Mouse (Mus musculus): ENCODE results near the gene Prkch. TPM values are rescaled to one million over a fixed set of nuclear protein-coding genes. Genes with fewer than 3 reads are reported as not detected.

The Prkch gene
- polyA plus RNA-seq, 1 experiment from 2014 or later, result 7.7 TPM

DNA sequence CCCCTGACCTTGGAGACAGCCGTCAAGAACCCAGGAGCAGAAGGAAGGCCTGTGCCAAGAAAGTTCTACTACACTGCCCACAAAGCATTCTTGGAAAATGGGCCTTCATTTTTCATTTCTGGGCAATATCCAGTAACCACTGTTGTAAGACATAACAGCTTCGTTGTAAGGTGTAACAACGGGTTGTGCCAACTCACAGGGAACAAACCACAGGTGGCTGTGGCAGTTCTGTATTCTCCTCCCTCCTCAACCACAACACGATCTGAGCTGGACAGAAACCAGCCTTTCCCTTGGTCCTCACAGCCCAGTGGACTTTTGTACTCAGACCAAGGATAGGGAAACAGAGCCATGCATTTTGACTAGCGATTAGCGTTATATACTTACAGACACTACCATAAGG is 171.9 kb downstream of the Prkch start:
- H3K27me3 ChIP-seq (replicated peaks), result no peaks in the 10 kb centered on the region
- no peak overlapping the region for H3K9ac ChIP-seq
- no peaks in the 10 kb centered on the region for H3K36me3 ChIP-seq
- 91% methylated on average over 6 of the region's 6 CpGs for WGBS
- no peak overlapping the region for H3K27ac ChIP-seq
- H3K4me1 ChIP-seq (replicated peaks), result no peaks in the 10 kb centered on the region
- H3K9me3 ChIP-seq, result no peaks in the 10 kb centered on the region
- ATAC-seq, result no peak
- no peak overlapping the region for H3K4me3 ChIP-seq (replicated peaks)
- H3K4me2 ChIP-seq (replicated peaks), result no peak overlapping the region

GRCm38 (mm10) chr12:73762001-73762400 is 177.4 kb downstream of the Prkch start:
- 81% methylated on average over 6 of the region's 6 CpGs for WGBS
- no peak for ATAC-seq
- no peaks in the 10 kb centered on the region for H3K36me3 ChIP-seq

GRCm38 (mm10) chr12:73762762-73763161 is 178.2 kb downstream of the Prkch start:
- Histone ChIP-seq H3K4me1 (replicated peaks) (0 out of 2 replicates have a peak, but pooled peaks cover 2% of the 10 kb centered on the region), H3K4me2 (replicated peaks) (no peak overlapping the region), H3K4me3 (replicated peaks) (no peak overlapping the region), H3K27ac (no peak overlapping the region), H3K9ac (no peak overlapping the region), H3K27me3 (replicated peaks) (no peaks in the 10 kb centered on the region), H3K9me3 (no peaks in the 10 kb centered on the region), H3K36me3 (no peaks in the 10 kb centered on the region)
- WGBS, result 67% methylated on average over 3 of the region's 3 CpGs
- no peak for ATAC-seq

More at GRCm38 (mm10) chr12:73762001-73762400, 177.4 kb downstream of the Prkch start:
- H3K4me1 ChIP-seq (replicated peaks), result 0 out of 2 replicates have a peak, but pooled peaks cover 2% of the 10 kb centered on the region
- H3K4me3 ChIP-seq (replicated peaks), result no peak overlapping the region
- H3K9ac ChIP-seq, result no peak overlapping the region
- H3K9me3 ChIP-seq, result no peaks in the 10 kb centered on the region
- no peak overlapping the region for H3K27ac ChIP-seq
- H3K27me3 ChIP-seq (replicated peaks), result no peaks in the 10 kb centered on the region
- H3K4me2 ChIP-seq (replicated peaks), result no peak overlapping the region

DNA sequence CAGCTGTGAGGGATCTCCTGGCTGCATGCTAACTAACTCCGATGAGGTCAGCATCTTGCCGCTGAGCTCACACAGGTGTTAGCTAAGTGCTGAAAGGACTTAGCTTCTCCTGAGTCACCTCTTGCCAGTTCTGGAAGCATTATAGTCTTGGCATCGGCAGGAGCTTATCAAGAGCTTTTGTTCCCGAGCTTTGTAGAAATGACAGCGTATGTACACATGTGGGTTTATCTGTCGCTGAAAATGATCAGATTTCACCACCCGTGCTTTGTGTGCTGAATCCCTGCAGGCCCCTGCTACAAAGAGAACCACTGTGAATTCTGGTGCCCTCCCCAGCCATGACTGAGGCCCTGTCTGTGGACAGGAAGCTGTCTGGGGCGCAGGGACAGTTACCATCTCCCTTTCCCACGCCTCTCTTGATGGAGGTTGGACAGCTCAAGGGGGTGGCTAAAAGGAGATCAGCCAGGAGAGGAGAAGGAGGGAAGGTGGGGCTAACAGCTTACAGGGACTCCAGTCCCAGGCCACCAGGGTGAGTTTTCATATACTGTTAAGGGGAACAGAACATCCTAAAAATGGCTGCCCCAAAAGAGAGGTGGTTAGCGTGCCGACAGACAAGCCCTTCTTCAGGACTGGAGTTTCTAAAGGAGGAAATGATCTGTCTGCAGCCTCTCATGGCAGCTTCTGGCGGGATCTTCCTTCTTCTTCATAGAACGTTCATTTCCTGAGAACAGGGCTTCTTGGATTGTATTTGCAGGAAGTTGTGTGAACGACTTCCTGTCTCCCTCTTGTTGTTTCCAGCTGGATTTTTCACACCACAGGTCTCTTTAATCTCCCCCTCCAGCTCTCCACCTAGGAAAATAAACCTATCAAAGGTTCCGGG is 180.3 kb downstream of the Prkch start:
- ATAC-seq, result no peak
- no peak overlapping the region for H3K4me2 ChIP-seq (replicated peaks)

DNA sequence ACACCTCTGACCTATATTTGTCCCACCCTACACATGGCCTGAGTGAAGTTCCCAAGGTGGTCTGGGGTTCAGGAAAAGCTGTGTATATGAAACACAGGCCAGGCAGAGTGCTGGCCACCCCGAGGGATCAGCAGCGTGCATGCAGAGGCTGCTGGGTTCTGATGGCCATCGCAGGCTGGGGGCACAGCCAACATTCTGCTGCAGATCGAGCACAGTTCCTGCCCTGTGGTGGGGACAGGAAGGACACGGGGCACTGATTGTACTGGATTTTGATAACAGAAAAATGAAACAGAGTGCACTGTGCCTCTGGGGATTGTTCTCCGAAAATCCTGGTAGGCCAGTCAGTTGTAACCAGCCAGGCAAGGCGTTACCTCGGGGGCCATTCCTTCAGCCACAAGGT is 181.6 kb downstream of the Prkch start:
- Histone ChIP-seq H3K4me3 (replicated peaks) (no peak overlapping the region), H3K4me2 (replicated peaks) (no peak overlapping the region), H3K27ac (no peak overlapping the region), H3K36me3 (no peaks in the 10 kb centered on the region), H3K27me3 (replicated peaks) (no peaks in the 10 kb centered on the region), H3K9ac (no peak overlapping the region), H3K9me3 (no peaks in the 10 kb centered on the region), H3K4me1 (replicated peaks) (0 out of 2 replicates have a peak, but pooled peaks cover 2% of the 10 kb centered on the region)
- 90% methylated on average over 8 of the region's 8 CpGs for WGBS
- ATAC-seq, result no peak

More for the DNA sequence above, 180.3 kb downstream of the Prkch start:
- Histone ChIP-seq H3K4me1 (replicated peaks) (0 out of 2 replicates have a peak, but pooled peaks cover 2% of the 10 kb centered on the region), H3K36me3 (no peaks in the 10 kb centered on the region), H3K27ac (no peak overlapping the region), H3K9ac (no peak overlapping the region), H3K4me3 (replicated peaks) (no peak overlapping the region), H3K27me3 (replicated peaks) (no peaks in the 10 kb centered on the region), H3K9me3 (no peaks in the 10 kb centered on the region)
- 63% methylated on average over 15 of the region's 15 CpGs for WGBS

DNA sequence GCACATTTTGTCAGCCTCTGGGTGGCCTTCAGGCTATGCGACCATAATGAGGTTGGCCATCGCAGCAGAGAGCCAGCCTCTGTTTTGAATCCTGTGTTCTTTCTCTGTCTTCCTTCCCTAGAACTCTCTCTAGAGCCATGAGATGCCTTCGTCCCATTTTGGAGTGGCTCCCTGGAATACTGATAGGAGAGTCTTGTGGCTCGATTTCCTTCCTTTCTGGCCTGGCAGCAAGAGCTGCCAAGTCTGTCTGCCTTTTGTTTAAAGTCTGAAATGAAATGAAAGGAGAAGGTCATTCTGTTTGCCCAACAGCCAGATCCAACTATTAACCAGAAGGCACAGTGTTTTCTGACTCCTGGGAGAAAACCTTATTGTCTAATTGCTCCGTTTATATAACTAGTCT is 184.2 kb downstream of the Prkch start:
- 67% methylated on average over 5 of the region's 5 CpGs for WGBS
- ATAC-seq, result no peak
- no peaks in the 10 kb centered on the region for H3K27me3 ChIP-seq (replicated peaks)
- 0 out of 2 replicates have a peak, but pooled peaks cover 2% of the 10 kb centered on the region for H3K4me1 ChIP-seq (replicated peaks)
- no peaks in the 10 kb centered on the region for H3K36me3 ChIP-seq
- no peak overlapping the region for H3K27ac ChIP-seq
- H3K4me2 ChIP-seq (replicated peaks), result no peak overlapping the region
- H3K9me3 ChIP-seq, result no peaks in the 10 kb centered on the region
- H3K9ac ChIP-seq, result no peak overlapping the region
- H3K4me3 ChIP-seq (replicated peaks), result no peak overlapping the region

DNA sequence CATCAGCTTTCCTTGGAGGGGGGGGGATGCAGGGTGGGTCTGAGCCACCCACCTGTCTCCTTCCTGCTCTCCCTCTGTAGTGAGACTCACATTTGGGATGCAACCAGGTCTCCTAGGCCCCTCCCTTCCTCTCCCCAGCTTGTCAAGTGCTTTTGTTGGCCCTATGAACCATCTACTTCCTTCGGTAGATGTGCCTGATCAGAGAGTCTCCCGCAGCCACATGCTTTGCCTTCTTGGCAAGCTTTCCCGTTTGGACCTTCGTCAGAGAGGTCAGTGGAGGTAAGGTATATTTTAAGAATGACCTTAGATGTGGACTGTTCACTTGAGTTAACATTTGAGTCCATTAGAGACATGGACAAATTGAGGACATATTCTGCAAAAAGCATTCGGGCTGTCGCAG is 184.9 kb downstream of the Prkch start:
- WGBS, result 91% methylated on average over 6 of the region's 6 CpGs
- no peak for ATAC-seq
- H3K36me3 ChIP-seq, result no peaks in the 10 kb centered on the region
- no peak overlapping the region for H3K27ac ChIP-seq
- no peak overlapping the region for H3K4me3 ChIP-seq (replicated peaks)
- H3K4me2 ChIP-seq (replicated peaks), result no peak overlapping the region
- H3K27me3 ChIP-seq (replicated peaks), result no peaks in the 10 kb centered on the region
- H3K9ac ChIP-seq, result no peak overlapping the region
- H3K4me1 ChIP-seq (replicated peaks), result 0 out of 2 replicates have a peak, but pooled peaks cover 2% of the 10 kb centered on the region
- H3K9me3 ChIP-seq, result no peaks in the 10 kb centered on the region

DNA sequence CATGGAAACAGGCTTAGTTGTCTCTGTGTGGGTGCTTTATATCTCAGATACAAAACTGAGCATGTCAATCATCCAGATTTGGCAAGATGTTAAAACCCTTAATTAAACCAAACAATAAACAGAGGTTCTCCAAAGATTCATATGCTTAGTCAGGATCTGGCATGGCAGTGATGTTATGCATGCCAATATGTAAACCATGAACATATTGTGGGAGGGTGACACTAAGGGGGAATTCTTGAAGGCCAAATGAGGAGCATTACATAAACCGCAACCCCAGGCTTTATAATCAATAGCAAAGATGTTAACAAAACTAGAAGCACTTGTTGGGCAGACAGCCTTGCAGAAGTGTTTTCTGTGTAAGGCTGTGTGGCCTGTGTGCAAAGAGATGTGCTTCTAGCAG is 186.2 kb downstream of the Prkch start:
- no peaks in the 10 kb centered on the region for H3K9me3 ChIP-seq
- H3K4me2 ChIP-seq (replicated peaks), result no peak overlapping the region
- no peaks in the 10 kb centered on the region for H3K4me1 ChIP-seq (replicated peaks)
- H3K27me3 ChIP-seq (replicated peaks), result no peaks in the 10 kb centered on the region
- no peak overlapping the region for H3K27ac ChIP-seq
- 95% methylated on average over 1 of the region's 1 CpGs for WGBS
- no peak overlapping the region for H3K9ac ChIP-seq
- H3K4me3 ChIP-seq (replicated peaks), result no peak overlapping the region
- no peaks in the 10 kb centered on the region for H3K36me3 ChIP-seq
- ATAC-seq, result no peak

GRCm38 (mm10) chr12:73774793-73775385 is 190.3 kb downstream of the Prkch start:
- no peaks in the 10 kb centered on the region for H3K27me3 ChIP-seq (replicated peaks)
- H3K27ac ChIP-seq, result no peak overlapping the region
- no peaks in the 10 kb centered on the region for H3K36me3 ChIP-seq
- H3K4me3 ChIP-seq (replicated peaks), result no peak overlapping the region
- no peak overlapping the region for H3K9ac ChIP-seq
- WGBS, result 85% methylated on average over 7 of the region's 7 CpGs
- no peaks in the 10 kb centered on the region for H3K9me3 ChIP-seq
- H3K4me1 ChIP-seq (replicated peaks), result no peaks in the 10 kb centered on the region
- no peak overlapping the region for H3K4me2 ChIP-seq (replicated peaks)
- no peak for ATAC-seq

DNA sequence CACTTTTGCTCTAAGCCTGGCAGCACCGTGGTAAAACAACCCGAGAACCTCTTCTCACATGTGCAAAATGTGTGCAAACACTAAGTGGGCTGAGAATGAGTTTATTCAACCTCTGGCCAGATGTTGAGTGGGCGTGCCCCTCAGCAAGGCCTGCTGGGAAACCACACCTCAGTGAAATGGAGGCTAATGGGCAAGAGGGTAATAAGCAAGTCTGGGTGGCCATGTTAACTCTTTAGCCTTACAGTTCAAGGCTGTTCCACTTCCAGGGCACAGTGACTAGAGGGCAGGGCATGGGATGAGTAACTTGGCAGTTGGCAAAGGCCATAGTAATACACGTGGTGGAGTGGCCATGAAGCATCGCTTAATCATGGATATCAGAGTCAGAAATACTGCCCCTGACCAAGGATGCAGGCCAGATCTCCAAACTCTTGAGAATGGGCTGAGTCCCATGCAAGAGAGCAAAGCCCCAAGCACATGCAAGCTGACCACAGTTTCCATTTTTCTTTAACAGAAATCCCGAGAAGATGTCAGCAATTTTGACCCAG is 191.9 kb downstream of the Prkch start:
- ATAC-seq, result no peak

GRCm38 (mm10) chr12:73777673-73778072 is 193.1 kb downstream of the Prkch start:
- Histone ChIP-seq H3K36me3 (no peaks in the 10 kb centered on the region), H3K4me3 (replicated peaks) (no peak overlapping the region), H3K4me1 (replicated peaks) (peaks cover 5% of the 10 kb centered on the region; the same call in 1 of the 2 replicates), H3K9me3 (no peaks in the 10 kb centered on the region), H3K27me3 (replicated peaks) (no peaks in the 10 kb centered on the region), H3K4me2 (replicated peaks) (no peak overlapping the region), H3K27ac (no peak overlapping the region), H3K9ac (no peak overlapping the region)
- ATAC-seq, result no peak
- WGBS, result 91% methylated on average over 11 of the region's 11 CpGs

More for the DNA sequence above, 191.9 kb downstream of the Prkch start:
- Histone ChIP-seq H3K36me3 (no peaks in the 10 kb centered on the region), H3K4me2 (replicated peaks) (no peak overlapping the region), H3K4me3 (replicated peaks) (no peak overlapping the region), H3K27ac (no peak overlapping the region), H3K9me3 (no peaks in the 10 kb centered on the region), H3K4me1 (replicated peaks) (peaks cover 5% of the 10 kb centered on the region; the same call in 1 of the 2 replicates), H3K9ac (no peak overlapping the region), H3K27me3 (replicated peaks) (no peaks in the 10 kb centered on the region)
- WGBS, result 84% methylated on average over 6 of the region's 6 CpGs
